Mouse (Mus musculus) central nervous system, embryonic 11.5 days (tissue): Measurements from ENCODE around the gene Olfr435. TPM values are rescaled to one million over a fixed set of nuclear protein-coding genes. Genes with fewer than 3 reads are reported as not detected.

ENCODE experiments used
- polyA plus RNA-seq: library from polyadenylated mRNA; depleted of rRNA; stranded (reverse); fragments of >200 nt; gene quantifications from 2 replicates; pipeline ENCODE4 v1.2.3, GENCODE M21; 2012; rRNA removed

Gene Olfr435
- polyA plus RNA-seq = not detected in 2 replicates

GRCm38 (mm10) chr6:43196781-43197180 lies at the start of gene Olfr435:
TSS of gene Olfr435 (plus strand) at chr6:43197146.

GRCm38 (mm10) chr6:43162982-43163381 lies 34.0 kb upstream of the Olfr435 start, which contains the start of gene Olfr437:
TSS of gene Olfr437 (plus strand) at chr6:43163282.

GRCm38 (mm10) chr6:43171840-43172239 lies 25.1 kb upstream of the Olfr435 start, which contains the start of gene Olfr13:
TSS of gene Olfr13 (plus strand) at chr6:43172140.

GRCm38 (mm10) chr6:43212873-43213272 lies 15.9 kb downstream of the Olfr435 start, which contains the start of gene Olfr434:
TSS of gene Olfr434 (plus strand) at chr6:43213021.

GRCm38 (mm10) chr6:43231255-43231654 lies 34.3 kb downstream of the Olfr435 start, which contains the start of gene Olfr47:
TSS of gene Olfr47 (plus strand) at chr6:43231529.

Other genes with a start within 250 kb of the Olfr435 start
- gene Olfr444, start 248.1 kb upstream of the Olfr435 start, polyA plus RNA-seq = not detected in 2 replicates
- gene Olfr441, start 90.8 kb upstream of the Olfr435 start, polyA plus RNA-seq = not detected in 2 replicates
- not detected in 2 replicates for gene Olfr237-ps1, start 50.6 kb upstream of the Olfr435 start, polyA plus RNA-seq
- gene Olfr437, start 33.9 kb upstream of the Olfr435 start, polyA plus RNA-seq = not detected in 2 replicates
- not detected in 2 replicates for gene Olfr13, start 25.0 kb upstream of the Olfr435 start, polyA plus RNA-seq
- not detected in 2 replicates for gene Olfr434, start 15.9 kb downstream of the Olfr435 start, polyA plus RNA-seq
- gene Olfr47, start 34.4 kb downstream of the Olfr435 start, polyA plus RNA-seq = not detected in 2 replicates
- gene Arhgef5, start 68.4 kb downstream of the Olfr435 start, polyA plus RNA-seq = 5.8 and 8.8 TPM in 2 replicates
- not detected in 2 replicates for gene Nobox, start 112.4 kb downstream of the Olfr435 start, polyA plus RNA-seq